Mouse (Mus musculus): Measurements from ENCODE around the gene Col18a1. TPM values are rescaled to one million over a fixed set of nuclear protein-coding genes. Genes with fewer than 3 reads are reported as not detected.

Col18a1 gene
- polyA plus RNA-seq, 1 experiment from 2014 or later, result 33.2 TPM

DNA sequence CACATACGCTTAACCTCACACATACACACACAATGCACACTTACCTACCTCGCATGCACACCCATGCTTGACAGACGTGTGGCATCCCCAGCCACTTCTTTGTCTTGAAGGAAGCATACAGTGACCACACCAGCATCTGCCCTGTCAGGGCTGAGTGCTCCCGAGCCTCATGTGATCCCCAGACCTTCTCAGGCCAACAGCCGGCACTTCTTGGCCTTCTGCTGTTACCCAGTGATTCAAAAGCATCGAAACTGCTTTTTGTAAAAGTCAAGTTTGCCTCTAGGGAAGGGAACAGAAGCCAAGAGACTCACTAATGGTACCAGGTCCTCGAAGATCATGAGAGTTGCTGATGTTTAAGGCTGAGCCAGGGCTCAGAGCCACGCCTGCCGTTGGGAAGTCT is 33.9 kb upstream of the Col18a1 start:
- no peaks in the 10 kb centered on the region for H3K4me1 ChIP-seq (ENCODE audit: insufficient read depth, low read depth, low read length)
- WGBS, result 76% methylated on average over 9 of the region's 9 CpGs
- no peak overlapping the region for H3K4me3 ChIP-seq (ENCODE audit: low read depth, low read length)
- no peaks in the 10 kb centered on the region for H3K36me3 ChIP-seq (ENCODE audit: insufficient read depth, low read length)
- no peaks in the 10 kb centered on the region for H3K9me3 ChIP-seq (ENCODE audit: low read length)
- no peak overlapping the region for H3K9ac ChIP-seq (replicated peaks; ENCODE audit: low read depth)
- no peak overlapping the region for H3K4me2 ChIP-seq (replicated peaks; ENCODE audit: low read depth, low read length)
- ATAC-seq (no peak), DNase-seq (ENCODE audit: low spot score) (no peak)
- no peak overlapping the region for H3K27ac ChIP-seq (ENCODE audit: low read length)
- no peaks in the 10 kb centered on the region for H3K27me3 ChIP-seq (replicated peaks; ENCODE audit: insufficient read depth, low read length)
- TF ChIP-seq CTCF (IDR thresholded peaks at IDR 0.05), result no peak
- TF ChIP-seq EP300 (IDR thresholded peaks at IDR 0.05), result no peak

DNA sequence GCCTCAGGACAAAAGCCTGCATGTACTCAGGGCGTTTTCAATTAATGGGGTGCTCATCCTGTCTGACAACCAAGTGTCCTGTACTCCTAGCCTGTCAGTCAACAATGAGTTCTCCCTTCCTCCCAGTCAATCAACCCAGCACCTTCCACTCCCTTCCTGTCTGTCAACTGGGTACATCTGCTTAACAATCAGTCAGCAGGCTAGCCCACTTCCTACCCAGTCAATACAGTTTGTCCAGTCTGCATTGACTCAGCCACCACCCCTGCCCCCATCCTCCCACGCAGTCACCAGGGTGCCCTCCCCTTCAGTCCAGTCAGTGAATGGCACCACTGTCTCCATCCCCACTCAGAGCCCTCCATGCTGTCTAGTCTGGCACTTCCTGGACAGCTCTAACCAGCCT is 32.9 kb upstream of the Col18a1 start:
- ATAC-seq (peak; percentile 34), DNase-seq (ENCODE audit: low spot score) (no peak)
- H3K4me3 ChIP-seq (ENCODE audit: low read depth, low read length), result no peak overlapping the region
- 57% methylated on average over 2 of the region's 2 CpGs for WGBS
- no peaks in the 10 kb centered on the region for H3K9me3 ChIP-seq (ENCODE audit: low read length)
- no peaks in the 10 kb centered on the region for H3K4me1 ChIP-seq (ENCODE audit: insufficient read depth, low read depth, low read length)
- TF ChIP-seq CTCF (IDR thresholded peaks at IDR 0.05), result no peak
- no peak for TF ChIP-seq EP300 (IDR thresholded peaks at IDR 0.05)
- no peak overlapping the region for H3K4me2 ChIP-seq (replicated peaks; ENCODE audit: low read depth, low read length)
- no peaks in the 10 kb centered on the region for H3K27me3 ChIP-seq (replicated peaks; ENCODE audit: insufficient read depth, low read length)
- H3K9ac ChIP-seq (replicated peaks; ENCODE audit: low read depth), result no peak overlapping the region
- H3K27ac ChIP-seq (ENCODE audit: low read length), result no peak overlapping the region
- no peaks in the 10 kb centered on the region for H3K36me3 ChIP-seq (ENCODE audit: insufficient read depth, low read length)

- no peak for TF ChIP-seq EP300 (IDR thresholded peaks at IDR 0.05)
These were observed 31.3 kb upstream of the Col18a1 start for GRCm38 (mm10) chr10:77197469-77198209.

DNA sequence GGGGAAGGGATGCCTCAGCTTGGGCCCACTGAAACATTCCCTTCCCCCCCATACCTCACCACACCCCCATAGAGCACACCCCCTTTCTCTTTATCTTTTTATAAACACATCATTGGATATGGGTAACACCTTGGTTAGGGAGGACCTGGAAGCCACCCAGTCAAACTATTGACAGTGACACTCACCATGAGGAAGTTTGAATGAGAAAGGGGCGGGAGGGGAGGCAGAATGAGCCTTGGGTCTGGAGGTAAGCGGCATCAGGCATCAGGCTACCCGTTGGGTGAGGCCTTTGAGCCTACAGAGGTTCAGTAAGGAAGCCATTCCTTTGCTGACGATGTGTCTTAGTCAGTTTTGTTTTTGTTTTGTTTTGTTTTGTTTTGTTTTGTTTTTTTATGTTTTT is 30.3 kb upstream of the Col18a1 start:
- no peak for ATAC-seq
- TF ChIP-seq CTCF (IDR thresholded peaks at IDR 0.05) (no peak), EP300 (IDR thresholded peaks at IDR 0.05) (no peak)
- Histone ChIP-seq H3K27me3 (replicated peaks; ENCODE audit: insufficient read depth, low read length) (no peaks in the 10 kb centered on the region), H3K36me3 (ENCODE audit: insufficient read depth, low read length) (no peaks in the 10 kb centered on the region), H3K27ac (ENCODE audit: low read length) (no peak overlapping the region), H3K4me2 (replicated peaks; ENCODE audit: low read depth, low read length) (no peak overlapping the region), H3K9ac (replicated peaks; ENCODE audit: low read depth) (no peak overlapping the region), H3K9me3 (ENCODE audit: low read length) (no peaks in the 10 kb centered on the region), H3K4me3 (ENCODE audit: low read depth, low read length) (no peak overlapping the region), H3K4me1 (ENCODE audit: insufficient read depth, low read depth, low read length) (no peaks in the 10 kb centered on the region)
- no peak for DNase-seq (ENCODE audit: low spot score)
- WGBS, result 76% methylated on average over 4 of the region's 4 CpGs

More at GRCm38 (mm10) chr10:77197469-77198209, 31.3 kb upstream of the Col18a1 start:
- 26% methylated on average over 9 of the region's 9 CpGs for WGBS
- Histone ChIP-seq H3K27ac (ENCODE audit: low read length) (no peak overlapping the region), H3K9me3 (ENCODE audit: low read length) (no peaks in the 10 kb centered on the region), H3K4me2 (replicated peaks; ENCODE audit: low read depth, low read length) (no peak overlapping the region), H3K36me3 (ENCODE audit: insufficient read depth, low read length) (no peaks in the 10 kb centered on the region), H3K4me1 (ENCODE audit: insufficient read depth, low read depth, low read length) (no peaks in the 10 kb centered on the region), H3K4me3 (ENCODE audit: low read depth, low read length) (no peak overlapping the region), H3K27me3 (replicated peaks; ENCODE audit: insufficient read depth, low read length) (no peaks in the 10 kb centered on the region), H3K9ac (replicated peaks; ENCODE audit: low read depth) (no peak overlapping the region)
- ATAC-seq (no peak), DNase-seq (ENCODE audit: low spot score) (no peak)

DNA sequence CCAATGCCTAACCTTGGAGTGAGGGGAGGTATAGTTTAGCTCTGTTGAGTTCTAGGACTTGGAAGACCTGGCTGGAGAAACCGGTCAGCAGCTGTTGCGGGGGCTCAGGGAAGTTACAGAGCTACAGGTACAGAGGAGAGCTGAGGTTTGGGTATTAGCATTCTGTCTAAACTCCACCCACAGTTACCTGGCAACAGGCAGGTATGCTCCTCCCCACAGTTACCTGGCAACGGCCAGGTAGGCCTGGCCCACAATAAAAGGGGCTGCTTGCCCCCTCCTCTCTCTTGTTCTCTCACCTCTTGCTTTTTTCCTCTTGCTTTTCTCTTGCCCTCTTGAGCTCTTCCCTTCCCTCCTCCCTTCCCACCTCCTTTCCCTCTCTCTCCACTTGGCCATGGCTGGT is 29.8 kb upstream of the Col18a1 start:
- no peak overlapping the region for H3K4me2 ChIP-seq (replicated peaks; ENCODE audit: low read depth, low read length)
- no peak overlapping the region for H3K27ac ChIP-seq (ENCODE audit: low read length)
- no peak for ATAC-seq
- no peaks in the 10 kb centered on the region for H3K27me3 ChIP-seq (replicated peaks; ENCODE audit: insufficient read depth, low read length)
- no peak for TF ChIP-seq EP300 (IDR thresholded peaks at IDR 0.05)
- no peak for TF ChIP-seq CTCF (IDR thresholded peaks at IDR 0.05)
- H3K9ac ChIP-seq (replicated peaks; ENCODE audit: low read depth), result no peak overlapping the region
- no peaks in the 10 kb centered on the region for H3K36me3 ChIP-seq (ENCODE audit: insufficient read depth, low read length)
- DNase-seq (ENCODE audit: low spot score), result no peak
- no peaks in the 10 kb centered on the region for H3K9me3 ChIP-seq (ENCODE audit: low read length)
- WGBS, result 62% methylated on average over 3 of the region's 3 CpGs
- H3K4me1 ChIP-seq (ENCODE audit: insufficient read depth, low read depth, low read length), result no peaks in the 10 kb centered on the region
- no peak overlapping the region for H3K4me3 ChIP-seq (ENCODE audit: low read depth, low read length)

- H3K9ac ChIP-seq (replicated peaks; ENCODE audit: low read depth), result no peak overlapping the region
- no peaks in the 10 kb centered on the region for H3K27me3 ChIP-seq (replicated peaks; ENCODE audit: insufficient read depth, low read length)
- H3K4me3 ChIP-seq (ENCODE audit: low read depth, low read length), result no peak overlapping the region
- no peaks in the 10 kb centered on the region for H3K9me3 ChIP-seq (ENCODE audit: low read length)
- no peak for ATAC-seq
- no peak for TF ChIP-seq EP300 (IDR thresholded peaks at IDR 0.05)
- TF ChIP-seq CTCF (IDR thresholded peaks at IDR 0.05), result no peak
- no peak overlapping the region for H3K27ac ChIP-seq (ENCODE audit: low read length)
- no peak overlapping the region for H3K4me2 ChIP-seq (replicated peaks; ENCODE audit: low read depth, low read length)
- DNase-seq (ENCODE audit: low spot score), result no peak
- no peaks in the 10 kb centered on the region for H3K4me1 ChIP-seq (ENCODE audit: insufficient read depth, low read depth, low read length)
- no peaks in the 10 kb centered on the region for H3K36me3 ChIP-seq (ENCODE audit: insufficient read depth, low read length)
These were observed 27.1 kb upstream of the Col18a1 start for GRCm38 (mm10) chr10:77193495-77193894.

DNA sequence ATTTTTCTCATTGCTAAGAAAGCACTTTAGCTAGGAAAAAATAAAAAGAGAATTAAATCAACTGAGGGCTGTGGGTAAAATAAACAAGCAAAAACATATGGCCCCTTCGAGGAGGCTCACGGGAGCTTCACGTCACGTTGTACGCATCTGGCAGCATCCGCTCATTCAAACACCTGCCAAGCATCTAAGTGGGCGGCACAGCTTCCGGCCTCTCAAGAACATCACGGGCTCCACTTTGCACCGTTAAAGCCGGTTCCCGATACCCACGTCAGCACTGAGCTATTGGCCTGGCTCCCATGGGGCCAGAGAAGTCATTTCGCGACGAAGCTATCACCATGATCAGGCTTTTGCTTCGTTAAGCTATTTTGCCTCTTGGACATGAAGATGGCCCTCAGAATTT is 26.4 kb upstream of the Col18a1 start:
- TF ChIP-seq CTCF (IDR thresholded peaks at IDR 0.05) (no peak), EP300 (IDR thresholded peaks at IDR 0.05) (no peak)
- Histone ChIP-seq H3K9ac (replicated peaks; ENCODE audit: low read depth) (no peak overlapping the region), H3K9me3 (ENCODE audit: low read length) (no peaks in the 10 kb centered on the region), H3K36me3 (ENCODE audit: insufficient read depth, low read length) (no peaks in the 10 kb centered on the region), H3K4me1 (ENCODE audit: insufficient read depth, low read depth, low read length) (no peaks in the 10 kb centered on the region), H3K27me3 (replicated peaks; ENCODE audit: insufficient read depth, low read length) (no peaks in the 10 kb centered on the region), H3K27ac (ENCODE audit: low read length) (no peak overlapping the region), H3K4me2 (replicated peaks; ENCODE audit: low read depth, low read length) (no peak overlapping the region), H3K4me3 (ENCODE audit: low read depth, low read length) (no peak overlapping the region)
- 65% methylated on average over 17 of the region's 17 CpGs for WGBS
- DNase-seq (ENCODE audit: low spot score), result no peak
- ATAC-seq, result no peak

All from lung, postnatal 0 days (tissue).